Mouse (Mus musculus): ENCODE measurements at regions not wholly inside any gene's neighbourhood (a gene's known extent, or its start where the extent isn't known, plus 50 kb on each side); places are given as distances from the start of the nearest gene placed in this dataset.

GRCm38 (mm10) chr2:169008756-169009155, 53.4 kb upstream of the Zfp64 start:
- TF ChIP-seq CTCF (IDR thresholded peaks at IDR 0.05; ENCODE audit: low read depth, low read length) (no peak), GATA1 (IDR thresholded peaks at IDR 0.05; ENCODE audit: borderline replicate concordance, low read length) (no peak), POLR2AphosphoS5 (IDR thresholded peaks at IDR 0.05; ENCODE audit: insufficient replicate concordance, low read depth, low read length) (no peak)
